Mouse (Mus musculus): ENCODE results near the gene Sec1. TPM values are rescaled to one million over a fixed set of nuclear protein-coding genes. Genes with fewer than 3 reads are reported as not detected.
"Not testable (repeated sequence)": the region's sequence is repeated elsewhere in the genome, so short reads cannot be mapped to it uniquely, and the experiment has no call there.

Gene Sec1
- polyA plus RNA-seq, 1 experiment from 2014 or later, result not detected

GRCm38 (mm10) chr7:45660746-45661478, 33.3 kb downstream of the Sec1 start:
- H3K79me2 ChIP-seq (ENCODE audit: inconsistent target), result no peaks in the 10 kb centered on the region
- H3K4me3 ChIP-seq (ENCODE audit: inconsistent target), result no peak overlapping the region
- no peak overlapping the region for H3K27ac ChIP-seq
- 37% methylated on average over 11 of the region's 11 CpGs for WGBS (ENCODE audit: missing documents)
- no peaks in the 10 kb centered on the region for H3K36me3 ChIP-seq (ENCODE audit: inconsistent target)

- H3K79me2 ChIP-seq (ENCODE audit: inconsistent target), result no peaks in the 10 kb centered on the region
- 62% methylated on average over 17 of the region's 17 CpGs for WGBS (ENCODE audit: missing documents)
- H3K4me3 ChIP-seq (ENCODE audit: inconsistent target), result no peak overlapping the region
- H3K27ac ChIP-seq, result no peak overlapping the region
- no peaks in the 10 kb centered on the region for H3K36me3 ChIP-seq (ENCODE audit: inconsistent target)
Measured at GRCm38 (mm10) chr7:45654424-45655047, 39.7 kb downstream of the Sec1 start.

- not testable (repeated sequence) for H3K79me2 ChIP-seq (ENCODE audit: inconsistent target); H3K36me3 ChIP-seq (ENCODE audit: inconsistent target); H3K27ac ChIP-seq; H3K4me3 ChIP-seq (ENCODE audit: inconsistent target)
- WGBS (ENCODE audit: missing documents), result 86% methylated on average over 6 of the region's 20 CpGs
Measured at GRCm38 (mm10) chr7:45650484-45650883, 43.7 kb downstream of the Sec1 start.

- Histone ChIP-seq H3K27ac (no peak overlapping the region), H3K79me2 (ENCODE audit: inconsistent target) (no peaks in the 10 kb centered on the region), H3K36me3 (ENCODE audit: inconsistent target) (no peaks in the 10 kb centered on the region), H3K4me3 (ENCODE audit: inconsistent target) (no peak overlapping the region)
- WGBS (ENCODE audit: missing documents), result 87% methylated on average over 7 of the region's 8 CpGs
Measured at GRCm38 (mm10) chr7:45649351-45649750, 44.9 kb downstream of the Sec1 start.

- WGBS (ENCODE audit: missing documents), result 87% methylated on average over 4 of the region's 4 CpGs
- no peaks in the 10 kb centered on the region for H3K36me3 ChIP-seq (ENCODE audit: inconsistent target)
Measured at GRCm38 (mm10) chr7:45646671-45647070, 47.5 kb downstream of the Sec1 start.

GRCm38 (mm10) chr7:45645591-45645971, 48.6 kb downstream of the Sec1 start:
- Histone ChIP-seq H3K36me3 (ENCODE audit: inconsistent target) (no peaks in the 10 kb centered on the region), H3K27ac (no peak overlapping the region), H3K4me3 (ENCODE audit: inconsistent target) (no peak overlapping the region), H3K79me2 (ENCODE audit: inconsistent target) (no peaks in the 10 kb centered on the region)
- 88% methylated on average over 7 of the region's 7 CpGs for WGBS (ENCODE audit: missing documents)

More at GRCm38 (mm10) chr7:45646671-45647070, 47.5 kb downstream of the Sec1 start:
- H3K79me2 ChIP-seq (ENCODE audit: inconsistent target), result no peaks in the 10 kb centered on the region
- no peak overlapping the region for H3K4me3 ChIP-seq (ENCODE audit: inconsistent target)
- no peak overlapping the region for H3K27ac ChIP-seq

GRCm38 (mm10) chr7:45644872-45645590, 49.2 kb downstream of the Sec1 start:
- no peaks in the 10 kb centered on the region for H3K79me2 ChIP-seq (ENCODE audit: inconsistent target)
- 83% methylated on average over 6 of the region's 6 CpGs for WGBS (ENCODE audit: missing documents)
- H3K4me3 ChIP-seq (ENCODE audit: inconsistent target), result no peak overlapping the region
- H3K27ac ChIP-seq, result no peak overlapping the region
- H3K36me3 ChIP-seq (ENCODE audit: inconsistent target), result no peaks in the 10 kb centered on the region

- H3K79me2 ChIP-seq (ENCODE audit: inconsistent target), result no peaks in the 10 kb centered on the region
- no peaks in the 10 kb centered on the region for H3K36me3 ChIP-seq (ENCODE audit: inconsistent target)
- no peak overlapping the region for H3K4me3 ChIP-seq (ENCODE audit: inconsistent target)
- no peak overlapping the region for H3K27ac ChIP-seq
- 64% methylated on average over 18 of the region's 18 CpGs for WGBS (ENCODE audit: missing documents)
Measured at GRCm38 (mm10) chr7:45644183-45644582, 50.0 kb downstream of the Sec1 start.

- Histone ChIP-seq H3K27ac (no peak overlapping the region), H3K36me3 (ENCODE audit: inconsistent target) (no peaks in the 10 kb centered on the region), H3K4me3 (ENCODE audit: inconsistent target) (peak overlapping the region; percentile 25), H3K79me2 (ENCODE audit: inconsistent target) (no peaks in the 10 kb centered on the region)
- 20% methylated on average over 28 of the region's 28 CpGs for WGBS (ENCODE audit: missing documents)
Measured at GRCm38 (mm10) chr7:45643441-45644178, 50.6 kb downstream of the Sec1 start.

GRCm38 (mm10) chr7:45642503-45643255, 51.5 kb downstream of the Sec1 start:
- 54% methylated on average over 16 of the region's 16 CpGs for WGBS (ENCODE audit: missing documents)
- no peaks in the 10 kb centered on the region for H3K79me2 ChIP-seq (ENCODE audit: inconsistent target)
- H3K27ac ChIP-seq, result no peak overlapping the region
- peak overlapping the region; percentile 25 for H3K4me3 ChIP-seq (ENCODE audit: inconsistent target)
- H3K36me3 ChIP-seq (ENCODE audit: inconsistent target), result no peaks in the 10 kb centered on the region

- H3K27ac ChIP-seq, result no peak overlapping the region
- H3K79me2 ChIP-seq (ENCODE audit: inconsistent target), result no peaks in the 10 kb centered on the region
- H3K4me3 ChIP-seq (ENCODE audit: inconsistent target), result no peak overlapping the region
- 92% methylated on average over 5 of the region's 5 CpGs for WGBS (ENCODE audit: missing documents)
- H3K36me3 ChIP-seq (ENCODE audit: inconsistent target), result no peaks in the 10 kb centered on the region
Measured at GRCm38 (mm10) chr7:45642083-45642482, 52.1 kb downstream of the Sec1 start.

GRCm38 (mm10) chr7:45641391-45642040, 52.7 kb downstream of the Sec1 start:
- no peak overlapping the region for H3K4me3 ChIP-seq (ENCODE audit: inconsistent target)
- no peaks in the 10 kb centered on the region for H3K79me2 ChIP-seq (ENCODE audit: inconsistent target)
- no peak overlapping the region for H3K27ac ChIP-seq
- 77% methylated on average over 17 of the region's 17 CpGs for WGBS (ENCODE audit: missing documents)
- no peaks in the 10 kb centered on the region for H3K36me3 ChIP-seq (ENCODE audit: inconsistent target)

- no peaks in the 10 kb centered on the region for H3K79me2 ChIP-seq (ENCODE audit: inconsistent target)
- WGBS (ENCODE audit: missing documents), result 95% methylated on average over 19 of the region's 19 CpGs
- H3K27ac ChIP-seq, result no peak overlapping the region
- no peak overlapping the region for H3K4me3 ChIP-seq (ENCODE audit: inconsistent target)
- H3K36me3 ChIP-seq (ENCODE audit: inconsistent target), result no peaks in the 10 kb centered on the region
Measured at GRCm38 (mm10) chr7:45640191-45640957, 53.8 kb downstream of the Sec1 start.

Data from macrophage (primary cell).